Mouse (Mus musculus): ENCODE data around the gene Kdm2a.

The Kdm2a gene

DNA sequence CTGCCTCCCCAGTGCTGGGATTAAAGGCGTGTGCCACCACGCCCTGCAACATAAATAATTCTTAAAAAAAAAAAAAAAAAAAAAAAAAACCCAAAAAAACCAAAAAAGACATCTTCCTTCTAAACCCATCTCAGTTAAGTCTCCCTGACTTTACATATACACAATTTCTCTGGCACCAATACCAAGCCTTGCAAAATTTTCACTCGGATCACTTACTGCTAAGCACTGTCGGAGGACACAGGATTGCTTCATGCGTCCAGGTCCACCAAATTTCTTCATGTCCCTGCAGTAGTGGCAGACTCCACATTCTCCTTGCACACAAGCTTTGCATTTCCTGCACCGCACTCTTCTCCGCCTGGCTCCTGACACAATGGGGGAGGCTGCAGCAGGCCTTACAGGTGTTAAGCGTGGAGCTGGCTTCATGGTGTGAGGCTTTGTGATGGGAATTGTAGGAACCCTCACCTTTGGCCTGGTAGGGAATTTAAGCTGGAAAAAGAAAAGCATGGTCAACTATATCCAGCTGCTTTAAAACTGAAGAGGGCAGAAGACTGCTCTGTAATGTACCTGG is 69.3 kb downstream of the Kdm2a start:
- no peak for DNase-seq (ENCODE audit: low spot score)

DNA sequence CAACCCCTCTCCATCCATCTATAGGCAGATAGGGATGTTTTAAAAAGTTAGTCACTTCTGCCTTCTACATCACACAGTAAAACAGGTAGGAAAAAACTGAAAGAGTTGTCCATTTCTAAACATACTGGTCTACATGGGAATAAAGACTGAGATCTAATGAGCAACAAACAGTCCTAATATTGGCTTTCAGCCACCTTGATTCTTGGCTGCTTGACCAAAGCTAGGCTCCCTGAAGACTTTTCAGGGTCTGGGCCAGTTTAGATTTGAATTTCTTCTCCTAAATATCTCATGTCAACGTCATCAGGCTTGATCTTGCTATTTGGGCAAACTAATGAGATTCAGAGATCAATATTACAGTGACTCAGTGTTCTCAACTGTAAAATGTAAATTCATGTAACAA is 71.2 kb downstream of the Kdm2a start:
- no peak for DNase-seq (ENCODE audit: low spot score)

DNA sequence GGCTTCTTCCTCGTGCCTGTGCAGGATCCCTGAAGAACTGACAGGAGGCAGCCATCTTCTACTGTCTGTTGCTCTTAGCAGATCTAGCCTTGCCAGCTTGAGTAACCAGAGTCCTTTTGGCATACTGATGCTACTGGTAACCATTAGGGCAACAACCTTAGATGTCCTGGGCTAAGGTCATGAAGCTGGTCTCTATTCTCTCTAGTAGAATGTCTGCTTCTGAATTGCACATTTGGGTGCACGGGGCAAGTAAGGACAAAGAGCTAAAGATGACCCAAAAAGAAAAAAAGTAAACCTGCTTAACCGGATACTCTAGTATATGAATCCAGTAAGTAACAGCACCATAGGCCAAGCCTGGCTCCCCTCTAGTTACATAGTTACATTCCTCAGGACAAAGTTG is 72.0 kb downstream of the Kdm2a start:
- DNase-seq (ENCODE audit: low spot score): no peak

DNA sequence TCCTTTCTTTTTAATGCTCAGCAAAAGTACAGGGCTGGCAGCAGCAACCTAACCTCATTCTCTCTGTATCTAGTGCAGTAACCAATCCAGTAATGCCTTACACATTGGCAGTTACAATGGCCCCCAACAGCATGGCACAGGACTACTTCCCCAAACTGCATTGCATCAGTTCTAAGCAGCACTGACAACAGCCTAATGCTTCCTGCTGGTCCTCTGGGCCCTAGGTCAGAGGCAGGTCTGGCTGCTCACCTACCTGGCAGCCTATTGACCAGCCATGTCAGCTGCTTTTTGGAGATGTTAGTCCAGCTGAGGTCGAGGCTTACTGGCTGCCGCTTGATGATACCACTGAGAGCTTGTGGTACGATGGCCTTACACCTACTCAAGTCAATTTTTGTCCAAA is 76.0 kb downstream of the Kdm2a start:
- DNase-seq (ENCODE audit: low spot score): no peak

DNA sequence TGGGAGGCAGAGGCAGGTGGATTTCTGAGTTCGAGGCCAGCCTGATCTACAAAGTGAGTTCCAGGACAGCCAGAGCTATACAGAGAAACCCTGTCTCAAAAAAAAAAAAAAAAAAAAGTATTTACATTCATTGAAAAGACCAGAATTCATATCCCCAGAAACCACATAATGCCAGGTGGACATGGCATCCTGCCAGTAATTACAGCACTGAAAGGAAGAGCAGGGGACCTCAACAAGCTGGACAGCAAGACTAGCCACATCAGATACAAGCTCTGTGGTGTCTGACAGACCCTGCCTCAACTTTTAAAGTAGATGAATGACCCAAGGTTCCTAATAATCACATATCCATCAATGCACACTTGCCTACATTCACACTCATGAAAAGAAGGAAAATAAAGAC is 76.5 kb downstream of the Kdm2a start:
- no peak for DNase-seq (ENCODE audit: low spot score)

DNA sequence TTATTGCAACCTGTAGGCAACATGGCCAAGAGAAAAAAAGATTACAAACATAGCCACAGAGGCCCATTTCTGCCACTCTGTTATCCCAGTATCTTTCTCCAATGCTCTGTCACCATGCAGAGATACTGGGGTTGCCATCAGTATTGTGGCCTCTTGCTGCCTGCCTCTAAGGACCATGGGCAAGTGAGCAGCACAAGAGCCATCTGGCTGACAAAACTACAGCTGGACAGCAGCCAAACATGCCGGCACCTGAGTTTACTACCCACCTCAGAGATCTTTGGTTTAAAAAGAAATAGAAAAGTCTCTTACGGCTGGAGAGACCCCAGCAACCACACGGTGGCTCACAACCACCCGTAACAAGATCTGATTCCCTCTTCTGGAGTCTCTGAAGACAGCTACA is 78.8 kb downstream of the Kdm2a start:
- no peak for DNase-seq (ENCODE audit: low spot score)

DNA sequence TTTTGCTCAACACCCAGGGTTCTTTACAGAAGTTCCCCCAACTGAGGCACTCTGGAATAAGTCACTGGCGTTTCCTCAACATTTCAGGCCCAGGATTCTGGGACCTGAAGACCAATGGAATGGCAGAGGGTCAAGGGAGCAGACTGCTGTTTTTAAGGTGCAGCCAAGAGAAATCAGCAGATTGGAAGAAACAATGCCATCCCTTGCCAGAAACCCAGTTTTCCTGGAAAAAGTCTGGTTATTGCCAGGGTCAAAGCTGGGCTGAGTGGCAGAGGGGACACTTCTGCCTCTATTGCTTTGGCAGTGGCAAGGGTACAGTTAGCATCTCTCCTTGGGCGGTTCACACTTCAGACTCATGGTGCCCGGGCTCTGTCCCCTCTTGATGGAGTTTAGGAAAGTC is 80.9 kb downstream of the Kdm2a start:
- no peak for DNase-seq (ENCODE audit: low spot score)

DNA sequence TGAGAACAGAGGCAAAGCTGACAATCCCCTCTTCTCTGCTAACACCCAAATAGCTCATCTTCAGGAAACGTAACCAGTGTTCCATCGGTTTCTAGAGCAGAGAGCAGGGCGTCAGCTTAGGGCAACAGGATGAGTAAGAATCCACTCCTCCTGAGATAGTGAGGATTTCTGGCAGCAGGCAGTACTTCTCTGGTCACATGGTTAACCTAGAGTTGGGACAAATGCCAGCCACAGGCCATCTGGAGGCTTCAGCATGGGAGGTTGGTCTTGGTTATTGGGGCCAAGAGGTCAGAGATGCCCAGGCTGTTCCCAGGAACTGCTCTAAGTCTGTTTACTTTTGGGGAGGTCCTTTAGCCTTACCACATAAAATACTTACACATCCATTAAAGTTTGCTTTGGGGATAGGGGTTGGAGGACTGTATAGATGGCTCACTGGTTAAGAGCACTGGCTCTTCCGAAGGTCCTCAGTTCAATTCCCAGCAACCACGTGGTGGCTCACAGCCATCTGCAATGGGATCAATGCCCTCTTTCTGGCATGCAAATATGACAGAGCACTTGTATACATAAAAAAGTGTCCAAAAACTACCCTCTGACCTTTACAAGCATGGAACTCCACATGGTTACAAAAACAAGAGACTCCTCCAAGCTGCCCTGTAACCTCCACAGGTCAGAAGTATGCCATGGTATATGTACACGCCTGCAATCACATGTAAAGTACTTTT is 82.7 kb downstream of the Kdm2a start:
- no peak for DNase-seq (ENCODE audit: low spot score)

DNA sequence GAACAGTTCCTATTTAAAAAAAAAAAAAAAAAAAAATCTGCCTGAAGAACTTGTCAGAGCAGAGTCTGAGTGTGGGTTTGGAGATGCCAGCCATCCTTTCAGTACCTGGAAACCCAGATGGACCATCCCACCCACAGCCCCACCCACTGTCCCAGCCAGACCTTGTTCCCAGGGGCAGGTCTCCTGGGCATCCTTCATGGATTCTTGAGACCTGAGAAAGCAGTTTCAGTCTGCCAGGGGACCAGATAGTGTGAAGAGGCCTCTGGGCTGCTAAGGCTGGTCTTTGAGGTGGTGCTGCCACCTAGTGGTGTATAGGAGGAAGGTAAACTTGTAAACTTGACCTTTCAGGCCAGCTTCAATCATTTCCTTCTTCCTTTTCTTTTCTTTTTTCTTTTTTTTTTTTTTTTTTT is 88.3 kb downstream of the Kdm2a start:
- DNase-seq (ENCODE audit: low spot score): no peak

DNA sequence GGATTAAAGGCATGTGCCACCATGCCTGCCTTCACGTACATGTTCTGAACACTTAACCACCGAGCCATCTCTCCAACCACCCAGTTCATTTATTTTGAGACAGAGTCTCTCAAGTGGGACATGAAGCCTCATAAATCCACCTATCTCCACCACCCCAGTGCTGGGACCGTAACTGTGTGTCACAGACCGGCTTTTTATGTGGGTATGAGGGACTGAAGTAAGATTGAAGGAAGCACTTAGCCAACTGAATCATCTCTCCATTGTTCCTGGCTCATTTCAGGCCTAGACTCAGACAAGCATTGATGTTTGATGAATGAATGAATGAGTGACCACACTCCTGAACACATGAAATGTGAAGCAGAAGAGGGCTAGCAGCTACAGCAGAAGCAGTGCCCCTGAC is 88.8 kb downstream of the Kdm2a start:
- DNase-seq (ENCODE audit: low spot score): no peak

DNA sequence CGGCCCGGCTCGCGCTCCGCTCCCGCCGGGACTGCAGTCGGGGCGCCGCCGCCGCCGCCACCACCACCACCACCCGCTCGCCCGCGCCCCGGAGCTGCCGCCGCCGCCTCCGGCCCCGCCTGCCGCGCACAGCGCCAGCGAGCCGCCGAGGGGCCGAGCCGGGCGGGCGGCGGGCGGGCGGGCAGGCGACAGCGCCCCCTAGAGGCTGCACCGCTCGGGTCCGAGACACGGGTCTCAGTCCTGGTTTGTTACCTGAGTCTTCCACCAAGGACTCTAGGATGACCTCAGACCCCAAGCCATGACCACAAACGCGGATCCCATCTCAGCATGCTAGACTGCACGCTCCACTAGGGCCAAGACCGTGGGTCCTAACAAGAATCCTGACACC is 91.9 kb downstream of the Kdm2a start, which contains the start of gene Grk2:
TSS of gene Grk2 (minus strand) at position 33 of the 388 bp plus-strand sequence.
- peak; percentile 76 for DNase-seq (ENCODE audit: low spot score)

DNA sequence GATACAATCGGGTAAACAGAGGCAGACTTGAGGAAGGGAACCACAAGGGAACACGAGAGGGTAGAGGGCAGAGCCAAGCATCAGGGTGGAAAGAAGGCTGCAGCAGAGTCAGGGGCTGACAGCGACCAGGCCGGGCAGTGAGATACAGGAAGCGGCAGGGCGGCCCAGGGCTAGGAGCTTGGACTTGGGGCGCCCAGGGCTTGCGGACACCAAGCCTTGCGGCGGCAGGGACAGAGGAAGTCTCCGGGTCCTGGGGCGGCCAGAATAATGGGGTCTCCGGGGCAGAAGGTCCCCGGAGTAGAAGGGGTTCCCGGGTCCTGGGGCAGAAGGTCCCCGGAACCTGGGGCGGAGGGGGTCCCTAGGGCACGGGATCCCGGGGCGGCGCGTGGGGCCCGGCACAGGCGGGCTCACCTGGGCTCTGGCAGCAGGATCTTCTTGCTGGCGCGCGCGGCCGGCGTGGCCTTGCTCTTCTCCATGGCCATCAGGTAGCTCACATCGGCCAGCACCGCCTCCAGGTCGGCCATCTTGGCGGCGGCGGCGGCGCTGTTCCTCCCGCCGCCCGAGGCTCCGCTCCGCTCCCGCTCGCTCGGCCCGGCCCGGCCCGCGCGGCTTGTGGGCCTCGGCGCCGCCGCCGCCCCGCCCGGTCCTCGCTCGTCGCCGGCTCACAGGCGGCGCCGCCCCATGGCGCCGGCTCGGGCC is 92.4 kb downstream of the Kdm2a start:
- DNase-seq (ENCODE audit: low spot score): peak; percentile 42

DNA sequence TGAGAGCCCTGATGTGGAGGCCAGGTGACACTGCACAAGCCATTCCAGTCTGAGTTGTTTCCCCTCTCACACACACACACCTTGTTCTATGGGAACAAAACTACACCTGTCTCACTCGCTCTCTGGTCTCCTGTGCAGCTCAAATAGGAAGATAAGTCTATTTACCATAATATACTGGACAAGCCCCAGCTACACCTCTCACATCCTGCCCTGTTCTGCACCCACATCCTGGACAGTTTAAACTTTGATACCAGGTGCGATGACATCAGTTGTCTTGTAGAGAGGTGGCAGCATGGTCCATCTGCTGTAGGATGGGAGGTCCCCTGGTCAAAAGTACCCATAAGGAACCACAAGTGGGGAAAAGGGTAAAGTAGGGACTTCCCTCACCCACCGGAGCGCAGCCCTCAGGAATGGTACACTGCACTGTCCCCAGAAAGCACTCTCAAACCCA is 93.2 kb downstream of the Kdm2a start:
- no peak for DNase-seq (ENCODE audit: low spot score)

DNA sequence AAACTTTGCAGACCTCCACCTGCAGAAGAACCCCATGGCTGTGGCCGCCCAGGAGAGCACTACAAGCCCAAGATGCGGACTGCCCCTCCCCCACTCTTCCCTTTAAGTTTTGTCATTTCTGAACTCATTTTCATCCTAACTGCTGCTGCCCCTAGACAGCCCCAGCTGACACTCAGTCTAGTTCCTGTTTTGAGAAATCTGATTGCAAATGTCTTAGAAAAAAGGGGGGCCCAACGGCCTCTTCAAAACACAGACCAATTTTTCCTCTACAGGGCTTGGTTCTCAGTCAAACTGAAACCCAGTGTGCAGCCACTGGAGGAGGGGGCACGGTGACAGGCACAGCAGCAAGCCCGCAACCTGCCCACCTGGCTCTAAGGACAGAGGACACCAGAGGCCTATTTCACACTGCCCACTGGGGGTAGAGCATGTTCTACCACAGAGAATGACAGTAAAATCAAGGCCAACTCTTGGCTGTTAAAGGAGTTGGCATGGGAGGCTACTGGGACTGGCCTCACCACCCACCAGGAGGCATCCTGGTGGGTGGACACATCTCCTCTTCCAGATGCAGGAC is 93.7 kb downstream of the Kdm2a start:
- DNase-seq (ENCODE audit: low spot score): no peak

DNA sequence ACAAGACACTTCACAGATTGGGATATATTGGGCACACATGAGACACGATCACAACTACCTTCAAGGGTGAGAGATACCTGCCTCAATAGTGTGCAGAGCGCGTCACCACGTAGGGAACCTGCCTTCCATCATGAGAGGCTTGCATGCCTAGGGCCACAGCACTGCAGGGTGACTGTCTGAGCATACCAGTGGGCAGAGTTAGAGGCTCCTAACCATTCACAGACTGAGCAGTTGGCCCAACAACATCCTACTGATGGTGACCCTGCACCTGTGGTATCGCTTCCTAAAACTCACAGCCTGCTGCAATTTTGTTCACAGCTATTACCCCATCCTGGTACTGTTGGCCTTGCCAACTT is 94.5 kb downstream of the Kdm2a start:
- no peak for DNase-seq (ENCODE audit: low spot score)

DNA sequence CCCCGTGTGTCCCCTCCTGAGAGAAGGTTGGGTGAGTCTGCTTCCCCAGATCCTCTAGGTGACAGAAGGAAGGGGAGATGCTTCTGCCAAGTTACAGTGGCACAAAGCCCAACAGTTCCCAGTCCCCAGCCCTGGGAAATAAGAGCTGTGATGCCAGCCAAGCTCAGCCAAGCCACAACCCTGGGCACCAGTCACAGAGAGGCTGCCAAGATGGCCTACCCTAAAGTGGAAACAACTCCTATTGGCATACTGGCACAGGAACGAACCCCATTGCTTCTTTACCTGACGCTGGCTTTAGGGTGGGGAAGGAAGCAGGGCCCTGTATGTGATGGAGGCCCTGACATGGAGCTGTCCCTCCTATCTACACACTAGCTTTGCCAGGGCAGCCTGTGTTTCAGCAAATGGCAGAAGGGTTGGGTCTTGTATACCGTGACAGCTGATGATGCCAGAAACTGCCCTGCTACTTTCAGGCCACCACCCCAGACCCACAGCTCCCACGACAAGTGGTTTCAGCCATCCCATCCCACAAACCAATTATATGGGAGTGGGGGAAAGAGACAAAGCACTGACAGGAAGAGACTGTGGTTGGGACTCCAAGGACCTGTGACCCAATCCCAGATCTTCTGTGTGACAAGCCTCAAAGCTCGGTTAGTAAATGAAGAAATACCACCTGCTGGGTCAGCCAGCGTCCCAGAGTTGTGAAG is 95.0 kb downstream of the Kdm2a start:
- no peak for DNase-seq (ENCODE audit: low spot score)

DNA sequence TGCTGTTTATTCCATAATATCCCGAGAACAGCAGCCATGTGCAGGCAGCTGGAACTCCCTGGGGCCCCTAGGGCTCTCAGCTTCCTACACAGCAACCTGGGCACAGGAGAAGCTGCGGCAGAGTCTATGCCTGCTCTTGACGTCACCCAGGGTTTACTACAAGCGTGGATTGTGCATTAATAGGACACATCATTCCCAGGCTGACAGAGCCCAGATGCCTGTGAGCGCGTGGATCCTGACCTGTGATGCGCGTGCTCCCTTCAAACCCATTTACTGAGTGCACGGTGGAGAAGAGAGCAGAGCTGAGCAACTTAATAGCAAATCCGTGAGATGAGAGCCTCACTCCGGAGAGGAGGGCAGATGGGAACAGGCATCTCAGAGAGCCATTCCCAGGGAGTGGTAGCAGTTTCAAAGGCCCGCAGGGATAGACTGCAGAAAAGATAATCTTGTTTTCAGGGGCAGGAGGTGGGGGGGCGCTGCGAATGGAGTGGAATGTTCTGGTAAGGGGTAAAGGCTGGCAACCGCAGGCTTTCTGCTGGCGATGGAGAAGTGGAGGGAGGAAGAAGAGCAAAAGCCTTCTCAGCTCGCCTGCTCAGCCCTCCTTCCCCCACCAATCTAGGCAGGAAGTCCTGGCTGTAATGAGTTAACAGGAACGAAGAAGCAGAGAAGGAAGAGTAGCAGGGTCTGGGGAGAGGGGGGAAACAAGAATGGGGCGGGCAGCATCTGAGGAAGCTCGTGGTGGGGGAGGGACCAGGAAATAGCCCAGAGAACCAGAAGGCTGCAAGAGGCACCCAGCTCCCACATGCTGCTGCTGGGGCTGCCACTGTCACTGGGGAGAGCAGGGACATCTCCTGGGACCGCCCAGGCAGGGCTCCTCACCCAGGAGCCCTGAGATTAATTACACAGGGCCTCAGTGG is 96.1 kb downstream of the Kdm2a start:
- no peak for DNase-seq (ENCODE audit: low spot score)

DNA sequence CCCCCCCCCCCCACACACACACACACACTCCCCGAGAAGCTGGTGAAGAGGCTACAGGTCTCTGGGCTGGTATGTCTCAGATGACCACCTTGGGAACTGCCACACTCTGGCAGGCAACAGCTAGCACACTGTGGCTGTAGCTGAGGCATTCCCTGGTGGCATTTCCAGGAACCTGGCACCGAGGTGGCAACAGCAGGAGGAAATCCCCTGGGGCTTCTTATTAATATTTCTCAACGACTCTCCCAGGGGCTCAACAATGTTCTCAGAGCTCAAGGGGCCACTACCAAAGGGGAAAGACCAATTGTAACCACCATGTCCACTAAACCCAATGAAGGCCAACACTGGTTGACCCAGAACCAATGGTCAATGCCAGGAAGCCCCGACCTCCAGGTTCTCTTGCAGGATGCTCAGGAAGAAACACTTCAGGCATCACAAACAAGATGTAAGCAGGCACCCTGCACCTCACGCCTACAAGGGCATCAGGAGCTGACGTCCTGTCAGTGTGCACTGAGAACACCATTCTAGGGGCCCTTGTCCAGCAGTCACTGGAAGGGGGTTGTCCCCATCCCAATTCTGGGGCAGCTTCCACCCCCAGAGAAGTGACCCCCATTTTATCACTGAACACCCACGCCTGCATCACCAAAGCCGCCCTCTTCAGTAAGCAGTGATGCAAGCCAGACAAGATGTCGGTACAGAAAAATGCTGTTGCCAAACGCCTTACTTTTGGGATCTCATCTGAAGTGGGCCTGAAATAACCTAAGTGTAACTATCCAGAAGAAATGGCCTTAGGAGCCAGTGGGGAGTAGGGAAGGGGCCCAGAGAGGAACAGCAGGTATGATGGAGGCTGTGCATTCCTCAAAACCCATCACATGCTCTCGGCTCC is 97.0 kb downstream of the Kdm2a start:
- no peak for DNase-seq (ENCODE audit: low spot score)

DNA sequence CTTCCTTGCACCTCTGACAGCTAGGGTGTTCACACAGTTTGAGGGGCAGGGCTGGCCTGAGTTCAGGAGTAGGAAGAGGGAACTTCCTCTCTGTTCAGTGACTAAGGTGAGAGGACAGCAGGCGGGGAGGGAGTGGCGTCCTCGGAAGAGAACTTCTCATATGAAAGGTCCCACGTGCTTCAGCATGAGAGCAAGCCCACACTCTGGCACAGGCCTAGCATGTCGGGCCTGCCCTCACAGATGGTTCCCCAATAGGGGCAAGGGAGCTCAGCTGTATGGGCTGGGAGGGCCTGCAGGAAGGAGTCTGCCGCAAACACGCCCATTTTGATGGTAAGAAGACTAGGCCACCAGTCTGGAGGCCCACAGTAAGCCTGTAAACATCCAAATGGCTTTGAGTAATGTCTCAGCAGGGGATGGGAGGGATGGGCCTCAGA is 97.8 kb downstream of the Kdm2a start:
- DNase-seq (ENCODE audit: low spot score): peak; percentile 65

DNA sequence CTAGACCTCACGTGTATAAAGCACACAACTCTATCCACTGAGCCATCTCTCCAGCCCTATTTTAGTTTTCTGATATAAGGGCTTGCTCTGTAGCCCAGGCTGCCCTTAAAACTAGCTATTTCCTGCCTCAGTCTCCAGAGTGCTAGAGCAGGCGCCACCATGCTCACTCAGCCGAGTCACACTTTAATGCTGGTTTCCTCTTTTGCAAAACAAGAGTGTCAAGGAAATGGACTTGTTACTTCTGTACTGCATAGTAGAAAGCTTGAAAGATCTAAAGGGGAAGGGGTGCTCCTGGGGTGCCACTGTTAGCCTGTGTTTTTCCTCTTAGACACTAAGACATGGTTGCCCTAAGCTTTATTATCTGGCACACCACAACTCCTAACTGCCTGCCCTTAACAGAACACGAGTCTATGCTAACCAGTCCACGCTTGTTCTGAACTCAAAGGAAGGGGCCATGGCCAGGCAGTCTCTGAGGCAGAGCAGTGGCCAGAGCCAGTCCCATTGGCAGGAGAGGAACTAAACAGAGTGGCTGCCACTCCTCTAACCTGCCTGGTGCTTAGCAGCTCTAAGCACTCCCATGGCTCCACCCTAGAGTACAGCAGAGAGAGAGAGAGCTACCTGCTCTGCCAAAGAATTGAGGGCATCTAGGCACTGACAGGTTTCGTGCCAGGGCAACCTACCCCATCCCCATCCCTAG is 98.4 kb downstream of the Kdm2a start:
- DNase-seq (ENCODE audit: low spot score): no peak

Data from spleen, adult 12 weeks (tissue).